8 mouse cellular contexts compared by ENCODE assay signal in genomic region chr5:23826321-23827004, GRCm38 (mm10). TPM values are rescaled to one million over a fixed set of nuclear protein-coding genes. Genes with fewer than 3 reads are reported as not detected.
DNase-seq lines count a peak whose midpoint lies in the region; ATAC-seq and TF ChIP-seq lines count a peak whose summit lies in the region.

No protein-coding gene starts in this region.

- ATAC-seq in midbrain, postnatal 0 days (ENCODE audit: low FRiP score) = peak; percentile 56; the same call in 1 of the 2 replicates

- 0 out of 2 replicates have a peak, but pooled peaks cover 2% of the 10 kb centered on the region for H3K36me3 ChIP-seq in midbrain, postnatal 0 days (ENCODE audit: insufficient read depth, low read length)

- no peak overlapping the region for H3K4me2 ChIP-seq in midbrain, postnatal 0 days (ENCODE audit: low read depth, low read length, poor library complexity, severe bottlenecking)

- no peak overlapping the region for H3K4me3 ChIP-seq in midbrain, postnatal 0 days (ENCODE audit: low read depth, low read length)

- H3K4me1 ChIP-seq in midbrain, postnatal 0 days (ENCODE audit: insufficient read depth, low read length) = no peaks in the 10 kb centered on the region

- DNase-seq in layer of hippocampus, adult 18-20 months (ENCODE audit: low spot score in 2 of 2) = peak; percentile 13 to 50
- DNase-seq in layer of hippocampus, adult 9-11 months = no peak
- DNase-seq in MEL-GATA-1-ER (ENCODE audit: extremely low read depth, low read depth) = peak; percentile 88
- DNase-seq in cerebellum, postnatal 10 days = peak; percentile 82 to 83
- DNase-seq in gastrocnemius, postnatal 14 days = peak; percentile 76
- peak; percentile 22 to 68 for DNase-seq in layer of hippocampus, postnatal 25 days (ENCODE audit: extremely low spot score in 1 of 2, low spot score in 1 of 2)
- peak; percentile 66 for DNase-seq in midbrain, postnatal 0 days (ENCODE audit: low spot score)
- DNase-seq in thymus, postnatal 0 days (ENCODE audit: low spot score) = peak; percentile 68

- 34% methylated on average over 11 of the region's 11 CpGs for WGBS in midbrain, postnatal 0 days

- intact Hi-C loops in gastrocnemius, postnatal 14 days (cut with DNase I; ENCODE audit: low total_unique reads) = no loop called here

- H3K27me3 ChIP-seq in midbrain, postnatal 0 days (ENCODE audit: insufficient read depth, low read length) = no peaks in the 10 kb centered on the region

- H3K9me3 ChIP-seq in midbrain, postnatal 0 days (ENCODE audit: low read length) = no peaks in the 10 kb centered on the region

- no peak overlapping the region for H3K9ac ChIP-seq in midbrain, postnatal 0 days (replicated peaks; ENCODE audit: low read length, poor library complexity, severe bottlenecking)

- no peak overlapping the region for H3K27ac ChIP-seq in midbrain, postnatal 0 days (ENCODE audit: low read depth, low read length)

- peak; percentile 75 for TF ChIP-seq CTCF in midbrain, postnatal 0 days (IDR thresholded peaks at IDR 0.05)

RNA-seq across cellular contexts. Expression of gene Tomm7, which starts 17.5 kb away (rescaled TPM):
- total RNA-seq in layer of hippocampus, adult 18-20 months (2021) = 10 to 100 TPM; 76.5 to 84.8 TPM
- 10 to 100 TPM; 48.3 to 51.0 TPM for total RNA-seq in gastrocnemius, postnatal 14 days (2021)
- 10 to 100 TPM; 70.0 to 86.3 TPM for total RNA-seq in layer of hippocampus, postnatal 25 days (2021)
- 15.6 and 22.8 TPM in 2 replicates for total RNA-seq in midbrain, postnatal 0 days (2014; rRNA removed)
- polyA plus RNA-seq in midbrain, postnatal 0 days (2015; fragmentation: Nextera tagmentation; extraction: Ambion mirVana) = 75.9 and 78.4 TPM in 2 replicates
- 193 and 208 TPM in 2 replicates for polyA plus RNA-seq in thymus, postnatal 0 days (2015; fragmentation: Nextera tagmentation; extraction: Ambion mirVana)

RNA-seq across cellular contexts. Expression of gene Rint1, which starts 39.0 kb away (rescaled TPM):
- 10 to 100 TPM; 20.6 to 21.2 TPM for total RNA-seq in layer of hippocampus, adult 18-20 months (2021)
- total RNA-seq in gastrocnemius, postnatal 14 days (2021) = 1 to 10 TPM; 7.1 to 8.0 TPM
- 10 to 100 TPM; 21.7 to 25.3 TPM for total RNA-seq in layer of hippocampus, postnatal 25 days (2021)
- total RNA-seq in midbrain, postnatal 0 days (2014; rRNA removed) = 25.9 and 26.7 TPM in 2 replicates
- 21.7 and 22.3 TPM in 2 replicates for polyA plus RNA-seq in midbrain, postnatal 0 days (2015; fragmentation: Nextera tagmentation; extraction: Ambion mirVana)
- polyA plus RNA-seq in thymus, postnatal 0 days (2015; fragmentation: Nextera tagmentation; extraction: Ambion mirVana) = 20.8 and 28.3 TPM in 2 replicates

RNA-seq across cellular contexts. Expression of gene Pus7, which starts 43.0 kb away (rescaled TPM):
- 10 to 100 TPM; 16.3 to 17.3 TPM for total RNA-seq in layer of hippocampus, adult 18-20 months (2021)
- 10 to 100 TPM in 1 of 2 experiments, 1 to 10 TPM in 1; 8.8 to 13.0 TPM for total RNA-seq in gastrocnemius, postnatal 14 days (2021)
- total RNA-seq in layer of hippocampus, postnatal 25 days (2021) = 10 to 100 TPM; 15.6 to 22.6 TPM
- 13.4 and 16.0 TPM in 2 replicates for total RNA-seq in midbrain, postnatal 0 days (2014; rRNA removed)
- polyA plus RNA-seq in midbrain, postnatal 0 days (2015; fragmentation: Nextera tagmentation; extraction: Ambion mirVana) = 12.3 and 13.7 TPM in 2 replicates
- 16.5 and 20.7 TPM in 2 replicates for polyA plus RNA-seq in thymus, postnatal 0 days (2015; fragmentation: Nextera tagmentation; extraction: Ambion mirVana)
